In the genomic region with DNA sequence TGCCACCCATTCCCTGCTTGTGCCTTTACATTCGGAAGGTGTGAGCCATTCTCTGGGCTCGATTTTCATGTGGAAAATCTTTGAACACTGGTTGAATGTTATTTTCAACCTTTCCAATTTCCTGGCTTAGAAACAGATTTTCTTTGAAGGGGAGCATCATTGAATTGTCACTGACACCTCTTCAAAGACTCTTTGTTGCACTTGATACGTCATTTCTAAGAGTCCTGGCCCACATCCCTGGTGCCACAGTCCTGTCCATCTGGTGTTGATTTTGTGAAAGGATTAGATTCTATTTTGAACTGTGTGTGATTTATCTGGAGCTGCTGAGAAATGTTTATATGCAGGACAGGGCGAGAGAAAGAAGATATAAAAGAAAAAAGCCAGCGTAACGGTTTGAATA, we compare ENCODE assay signal across 20 mouse cellular contexts.
DNase-seq lines count a peak whose midpoint lies in the region; ATAC-seq and TF ChIP-seq lines count a peak whose summit lies in the region.
"Had no signal": no experiment of that assay in that cellular context is flagged by ENCODE, and none has a peak within 500 bp of the region (broad histone marks: within the 10 kb centered on the region; RNA-seq: fewer than 3 reads in every experiment).

No protein-coding gene starts in this region.

- H3K27me3 ChIP-seq in forebrain, embryonic 14.5 days (replicated peaks; ENCODE audit: control insufficient read depth, insufficient read depth, low read length), result no peaks in the 10 kb centered on the region
- H3K27me3 ChIP-seq in forebrain, postnatal 0 days (ENCODE audit: insufficient read depth, low read length), result no peaks in the 10 kb centered on the region
- no peaks in the 10 kb centered on the region for H3K27me3 ChIP-seq in intestine, embryonic 16.5 days (replicated peaks; ENCODE audit: control insufficient read depth, insufficient read depth, low read length)
- H3K27me3 ChIP-seq: embryonic facial prominence, embryonic 12.5 days; heart, embryonic 15.5 days; kidney, embryonic 15.5 days; limb, embryonic 15.5 days; neural tube, embryonic 15.5 days had no signal

- 54% methylated on average over 6 of the region's 6 CpGs for WGBS in forebrain, embryonic 14.5 days
- WGBS in forebrain, postnatal 0 days, result 46% methylated on average over 6 of the region's 6 CpGs
- whole genome bisulfite sequencing in intestine, embryonic 16.5 days, result 69% methylated on average over 6 of the region's 6 CpGs

- intact Hi-C loops in heart, postnatal 14 days (cut with DNase I), result no loop called here

- no peak overlapping the region for H3K4me3 ChIP-seq in forebrain, embryonic 14.5 days (ENCODE audit: low read depth, low read length)
- no peak overlapping the region for H3K4me3 ChIP-seq in forebrain, postnatal 0 days (ENCODE audit: low read depth, low read length)
- H3K4me3 ChIP-seq in intestine, embryonic 16.5 days (ENCODE audit: low read length), result no peak overlapping the region
- H3K4me3 ChIP-seq: embryonic facial prominence, embryonic 12.5 days; heart, embryonic 15.5 days; kidney, embryonic 15.5 days; left cerebral cortex, adult 2 months; limb, embryonic 15.5 days; midbrain, embryonic 10.5 days; neural tube, embryonic 15.5 days had no signal

- H3K9me3 ChIP-seq in forebrain, embryonic 14.5 days (replicated peaks; ENCODE audit: control insufficient read depth, low read length), result no peaks in the 10 kb centered on the region
- no peaks in the 10 kb centered on the region for H3K9me3 ChIP-seq in forebrain, postnatal 0 days (ENCODE audit: low read length)
- H3K9me3 ChIP-seq in intestine, embryonic 16.5 days (ENCODE audit: control insufficient read depth, low read length), result no peaks in the 10 kb centered on the region
- H3K9me3 ChIP-seq: embryonic facial prominence, embryonic 12.5 days; heart, embryonic 15.5 days; kidney, embryonic 15.5 days; limb, embryonic 15.5 days; midbrain, embryonic 10.5 days; neural tube, embryonic 15.5 days had no signal

- no peak overlapping the region for H3K27ac ChIP-seq in forebrain, embryonic 14.5 days (ENCODE audit: low read depth, low read length)
- H3K27ac ChIP-seq in forebrain, postnatal 0 days (ENCODE audit: low read depth, low read length), result no peak overlapping the region
- no peak overlapping the region for H3K27ac ChIP-seq in intestine, embryonic 16.5 days (ENCODE audit: low read length)
- H3K27ac ChIP-seq: embryonic facial prominence, embryonic 12.5 days; heart, embryonic 15.5 days; kidney, embryonic 15.5 days; left cerebral cortex, adult 2 months; limb, embryonic 15.5 days; midbrain, embryonic 10.5 days; neural tube, embryonic 15.5 days; stomach, postnatal 0 days had no signal

- DNase-seq in forebrain, embryonic 14.5 days (ENCODE audit: low spot score), result peak; percentile 6
- no peak for DNase-seq in forebrain, postnatal 0 days
- peak; percentile 77 for DNase-seq in cerebellum, adult 9-10 months
- peak; percentile 62 for DNase-seq in forelimb bud, embryonic 11.5 days (ENCODE audit: low read depth, low spot score)
- peak; percentile 49 for DNase-seq in lung, postnatal 36 days
- DNase-seq in heart, postnatal 14 days, result no peak
- DNase-seq in thymus, postnatal 25 days, result no peak
- DNase-seq: liver, postnatal 0 days; thymus, postnatal 36 days had no signal

- no peak overlapping the region for H3K4me2 ChIP-seq in forebrain, embryonic 14.5 days (ENCODE audit: low read length)
- H3K4me2 ChIP-seq in forebrain, postnatal 0 days (ENCODE audit: low read depth), result no peak overlapping the region
- no peak overlapping the region for H3K4me2 ChIP-seq in intestine, embryonic 16.5 days (ENCODE audit: low read depth, low read length)
- H3K4me2 ChIP-seq: embryonic facial prominence, embryonic 12.5 days; heart, embryonic 15.5 days; kidney, embryonic 15.5 days; limb, embryonic 15.5 days; neural tube, embryonic 15.5 days had no signal

- no peaks in the 10 kb centered on the region for H3K36me3 ChIP-seq in forebrain, embryonic 14.5 days (ENCODE audit: control insufficient read depth, insufficient read depth, low read length)
- no peaks in the 10 kb centered on the region for H3K36me3 ChIP-seq in forebrain, postnatal 0 days (ENCODE audit: insufficient read depth)
- no peaks in the 10 kb centered on the region for H3K36me3 ChIP-seq in intestine, embryonic 16.5 days (ENCODE audit: control insufficient read depth, insufficient read depth, low read length)
- H3K36me3 ChIP-seq: embryonic facial prominence, embryonic 12.5 days; heart, embryonic 15.5 days; kidney, embryonic 15.5 days; limb, embryonic 15.5 days; midbrain, embryonic 10.5 days; neural tube, embryonic 15.5 days had no signal

- no peak for ATAC-seq in forebrain, embryonic 14.5 days
- ATAC-seq in forebrain, postnatal 0 days, result no peak
- no peak for ATAC-seq in intestine, embryonic 16.5 days
- ATAC-seq: inflammation-experienced regulatory T-cells, adult 6 months; liver, postnatal 0 days; Patski had no signal

- no peak for TF ChIP-seq CTCF in forebrain, postnatal 0 days (IDR thresholded peaks at IDR 0.05; ENCODE audit: low read depth)

- H3K9ac ChIP-seq in forebrain, embryonic 14.5 days (ENCODE audit: low read length), result no peak overlapping the region
- no peak overlapping the region for H3K9ac ChIP-seq in forebrain, postnatal 0 days
- H3K9ac ChIP-seq in intestine, embryonic 16.5 days (ENCODE audit: low read depth, low read length), result no peak overlapping the region
- H3K9ac ChIP-seq: embryonic facial prominence, embryonic 12.5 days; heart, embryonic 15.5 days; kidney, embryonic 15.5 days; limb, embryonic 15.5 days; liver, postnatal 0 days; neural tube, embryonic 15.5 days had no signal

- H3K4me1 ChIP-seq in forebrain, embryonic 14.5 days (ENCODE audit: control insufficient read depth, insufficient read depth, low read length), result no peaks in the 10 kb centered on the region
- no peaks in the 10 kb centered on the region for H3K4me1 ChIP-seq in forebrain, postnatal 0 days (ENCODE audit: insufficient read depth)
- H3K4me1 ChIP-seq in intestine, embryonic 16.5 days (ENCODE audit: control insufficient read depth, insufficient read depth, low read length), result no peaks in the 10 kb centered on the region
- H3K4me1 ChIP-seq: embryonic facial prominence, embryonic 12.5 days; heart, embryonic 15.5 days; kidney, embryonic 15.5 days; limb, embryonic 15.5 days; midbrain, embryonic 10.5 days; neural tube, embryonic 15.5 days had no signal

Comparison
In these comparisons a context has a peak if more than half of its experiments do, and no peak if none do; other contexts are left out.
1. DNase-seq: peak in forebrain, embryonic 14.5 days (single experiment), cerebellum, adult 9-10 months (single experiment), forelimb bud, embryonic 11.5 days (single experiment) and lung, postnatal 36 days (single experiment); none in forebrain, postnatal 0 days (single experiment), heart, postnatal 14 days (0 of 2) and thymus, postnatal 25 days (single experiment).